Mouse (Mus musculus) neural tube, embryonic 13.5 days (tissue): ENCODE measurements around the gene Tas2r102. TPM values are rescaled to one million over a fixed set of nuclear protein-coding genes. Genes with fewer than 3 reads are reported as not detected.

Experiments
- ATAC-seq: fragments of 200-750 bp; cut with Nextera tagmentation; 2 replicates; pipeline ENCODE4 v1.8.0; 2017; ENCODE audit warnings: low read depth, mild to moderate bottlenecking, moderate TSS enrichment, moderate library complexity
- H3K27ac ChIP-seq: fragments of 300-500 bp; sonication (generic); replicated peaks from 2 replicates; pipeline ENCODE4 v1.5.1; 2015; ENCODE audit warnings: moderate library complexity, mild to moderate bottlenecking, inconsistent platforms
- H3K27me3 ChIP-seq: fragments of 300-500 bp; sonication (generic); 2 replicates; pipeline ENCODE4 v1.6.1; 2015; ENCODE audit warnings: mild to moderate bottlenecking, inconsistent platforms
- H3K36me3 ChIP-seq: fragments of 300-500 bp; sonication (generic); 2 replicates; pipeline ENCODE4 v1.6.1; 2015; ENCODE audit warnings: mild to moderate bottlenecking, inconsistent platforms
- H3K4me1 ChIP-seq: fragments of 300-500 bp; sonication (generic); replicated peaks from 2 replicates; pipeline ENCODE4 v1.6.1; 2015; ENCODE audit warnings: inconsistent platforms
- H3K4me2 ChIP-seq: fragments of 300-500 bp; sonication (generic); 2 replicates; pipeline ENCODE4 v1.6.1; 2015; ENCODE audit warnings: inconsistent platforms, mild to moderate bottlenecking, moderate library complexity
- H3K4me3 ChIP-seq: fragments of 300-500 bp; sonication (generic); 2 replicates; pipeline ENCODE4 v1.5.1; 2015; ENCODE audit warnings: mild to moderate bottlenecking, inconsistent platforms
- H3K9ac ChIP-seq: fragments of 300-500 bp; sonication (generic); 2 replicates; pipeline ENCODE4 v1.6.1; 2015; ENCODE audit warnings: moderate library complexity, mild to moderate bottlenecking, inconsistent platforms
- H3K9me3 ChIP-seq: fragments of 300-500 bp; sonication (generic); 2 replicates; pipeline ENCODE4 v1.6.1; 2016; ENCODE audit warnings: inconsistent platforms
- WGBS: fragments of 180-500 bp; shearing (Covaris S2); methylation state at CpG from one replicate; pipeline ENCODE4 v1.1.7; 2015; 5-methylcytosine and 5-hydroxymethylcytosine counted together
- polyA plus RNA-seq: library from polyadenylated mRNA; unstranded; fragments of >200 nt; fragmentation: Nextera tagmentation; extraction: Ambion mirVana; gene quantifications from 2 replicates; pipeline ENCODE4 v1.2.1, GENCODE M21; 2015

The Tas2r102 gene
- not detected in 2 replicates for polyA plus RNA-seq

GRCm38 (mm10) chr6:132761831-132762230 is at the start of gene Tas2r102:
Gene Tas2r102 (plus strand): TSS chr6:132762131.
- Histone ChIP-seq H3K4me1 (no peaks in the 10 kb centered on the region), H3K27ac (no peak within 1 kb of the TSS), H3K4me2 (no peak within 1 kb of the TSS), H3K36me3 (no peaks in the 10 kb centered on the region), H3K9me3 (no peaks in the 10 kb centered on the region), H3K9ac (no peak within 1 kb of the TSS), H3K4me3 (no peak within 1 kb of the TSS), H3K27me3 (no peaks in the 10 kb centered on the region)
- ATAC-seq, result no peak
- 97% methylated on average over 2 of the region's 2 CpGs for WGBS

- H3K27me3 ChIP-seq, result no peaks in the 10 kb centered on the region
- H3K4me1 ChIP-seq, result no peaks in the 10 kb centered on the region
- ATAC-seq, result no peak
- no peaks in the 10 kb centered on the region for H3K36me3 ChIP-seq
- no peak within 1 kb of the TSS for H3K4me2 ChIP-seq
- no peak within 1 kb of the TSS for H3K27ac ChIP-seq
- WGBS, result 74% methylated on average over 2 of the region's 2 CpGs
- H3K9ac ChIP-seq, result no peak within 1 kb of the TSS
- H3K9me3 ChIP-seq, result no peaks in the 10 kb centered on the region
- H3K4me3 ChIP-seq, result no peak within 1 kb of the TSS
These were observed 24.0 kb upstream of the Tas2r102 start, which contains the start of gene Tas2r115 for GRCm38 (mm10) chr6:132737935-132738334. Gene Tas2r115 (minus strand): TSS chr6:132738035.

GRCm38 (mm10) chr6:132750206-132750605 is 11.7 kb upstream of the Tas2r102 start:
- H3K4me3 ChIP-seq, result no peak overlapping the region
- no peak overlapping the region for H3K9ac ChIP-seq
- no peak for ATAC-seq
- no peaks in the 10 kb centered on the region for H3K4me1 ChIP-seq
- WGBS, result 77% methylated on average over 2 of the region's 2 CpGs
- no peak overlapping the region for H3K4me2 ChIP-seq
- no peaks in the 10 kb centered on the region for H3K36me3 ChIP-seq
- H3K9me3 ChIP-seq, result no peaks in the 10 kb centered on the region
- no peaks in the 10 kb centered on the region for H3K27me3 ChIP-seq
- no peak overlapping the region for H3K27ac ChIP-seq

- H3K36me3 ChIP-seq, result no peaks in the 10 kb centered on the region
- no peak within 1 kb of the TSS for H3K4me2 ChIP-seq
- 95% methylated on average over 1 of the region's 1 CpGs for WGBS
- H3K9me3 ChIP-seq, result no peaks in the 10 kb centered on the region
- no peak within 1 kb of the TSS for H3K4me3 ChIP-seq
- no peak within 1 kb of the TSS for H3K27ac ChIP-seq
- H3K4me1 ChIP-seq, result no peaks in the 10 kb centered on the region
- H3K9ac ChIP-seq, result no peak within 1 kb of the TSS
- H3K27me3 ChIP-seq, result no peaks in the 10 kb centered on the region
- ATAC-seq, result no peak
These were observed 7.5 kb upstream of the Tas2r102 start, which contains the start of gene Tas2r124 for GRCm38 (mm10) chr6:132754430-132754829. Gene Tas2r124 (plus strand): TSS chr6:132754730.

- Histone ChIP-seq H3K4me2 (no peak within 1 kb of the TSS), H3K36me3 (no peaks in the 10 kb centered on the region), H3K27me3 (no peaks in the 10 kb centered on the region), H3K9me3 (no peaks in the 10 kb centered on the region), H3K4me3 (no peak within 1 kb of the TSS), H3K9ac (no peak within 1 kb of the TSS), H3K4me1 (no peaks in the 10 kb centered on the region), H3K27ac (no peak within 1 kb of the TSS)
- no peak for ATAC-seq
These were observed 16.1 kb downstream of the Tas2r102 start, which contains the start of gene Tas2r136 for GRCm38 (mm10) chr6:132778062-132778461. Gene Tas2r136 (minus strand): TSS chr6:132778162.

GRCm38 (mm10) chr6:132795393-132795792 is 33.5 kb downstream of the Tas2r102 start:
- peaks cover 22% of the 10 kb centered on the region for H3K9me3 ChIP-seq
- no peak overlapping the region for H3K9ac ChIP-seq
- WGBS, result 18% methylated on average over 1 of the region's 1 CpGs
- H3K4me2 ChIP-seq, result no peak overlapping the region
- no peaks in the 10 kb centered on the region for H3K4me1 ChIP-seq
- no peaks in the 10 kb centered on the region for H3K27me3 ChIP-seq
- H3K36me3 ChIP-seq, result no peaks in the 10 kb centered on the region
- H3K4me3 ChIP-seq, result no peak overlapping the region
- H3K27ac ChIP-seq, result no peak overlapping the region
- no peak for ATAC-seq

GRCm38 (mm10) chr6:132802518-132802917 is 40.6 kb downstream of the Tas2r102 start, which contains the start of gene Tas2r117:
Gene Tas2r117 (plus strand): TSS chr6:132802818.
- Histone ChIP-seq H3K4me2 (no peak within 1 kb of the TSS), H3K36me3 (no peaks in the 10 kb centered on the region), H3K9ac (no peak within 1 kb of the TSS), H3K9me3 (no peaks in the 10 kb centered on the region), H3K27me3 (no peaks in the 10 kb centered on the region), H3K4me1 (no peaks in the 10 kb centered on the region), H3K4me3 (no peak within 1 kb of the TSS), H3K27ac (no peak within 1 kb of the TSS)
- no peak for ATAC-seq
- 91% methylated on average over 1 of the region's 1 CpGs for WGBS

Other genes with a start within 250 kb of the Tas2r102 start
- gene Prh1, start 192.3 kb upstream of the Tas2r102 start, polyA plus RNA-seq, result not detected in 2 replicates
- not detected in 2 replicates for gene Prp2, start 166.2 kb upstream of the Tas2r102 start, polyA plus RNA-seq
- gene A630073D07Rik, start 110.6 kb upstream of the Tas2r102 start, polyA plus RNA-seq, result not detected in 2 replicates
- gene Tas2r120, start 105.2 kb upstream of the Tas2r102 start, polyA plus RNA-seq, result not detected in 2 replicates
- not detected in 2 replicates for gene Tas2r121, start 61.1 kb upstream of the Tas2r102 start, polyA plus RNA-seq
- not detected in 2 replicates for gene Tas2r122, start 50.2 kb upstream of the Tas2r102 start, polyA plus RNA-seq
- not detected in 2 replicates for gene Tas2r115, start 24.1 kb upstream of the Tas2r102 start, polyA plus RNA-seq
- gene Tas2r124, start 7.4 kb upstream of the Tas2r102 start, polyA plus RNA-seq, result not detected in 2 replicates
- gene Tas2r136, start 16.0 kb downstream of the Tas2r102 start, polyA plus RNA-seq, result not detected in 2 replicates
- not detected in 2 replicates for gene Tas2r117, start 40.7 kb downstream of the Tas2r102 start, polyA plus RNA-seq
- gene Tas2r123, start 85.0 kb downstream of the Tas2r102 start, polyA plus RNA-seq, result not detected in 2 replicates
- gene Tas2r116, start 93.3 kb downstream of the Tas2r102 start, polyA plus RNA-seq, result not detected in 2 replicates
- gene Tas2r110, start 105.9 kb downstream of the Tas2r102 start, polyA plus RNA-seq, result not detected in 2 replicates
- gene Tas2r113, start 130.9 kb downstream of the Tas2r102 start, polyA plus RNA-seq, result not detected in 2 replicates
- 0.49 TPM in 1 of 2 replicates, not detected in the other for gene Tas2r125, start 147.5 kb downstream of the Tas2r102 start, polyA plus RNA-seq
- not detected in 2 replicates for gene Tas2r129, start 189.0 kb downstream of the Tas2r102 start, polyA plus RNA-seq
- gene Tas2r131, start 195.8 kb downstream of the Tas2r102 start, polyA plus RNA-seq, result not detected in 2 replicates
- not detected in 2 replicates for gene Tas2r109, start 218.8 kb downstream of the Tas2r102 start, polyA plus RNA-seq